Mouse (Mus musculus) mature B cell (primary cell): ENCODE results near the gene Ddah1.
"Not testable (repeated sequence)": the region's sequence is repeated elsewhere in the genome, so short reads cannot be mapped to it uniquely, and the experiment has no call there.

Source experiments
- in situ Hi-C: fragments of 300-500 bp; cut with MboI; formaldehyde crosslinking; loops from 2 replicates; pipeline ENCODE4 v1.14.3; 2019

Ddah1 gene

GRCm38 (mm10) chr3:145864033-145864712, 105.7 kb downstream of the Ddah1 start:
- in situ Hi-C loops, result no loop called here

- in situ Hi-C loops, result no loop called here
These were observed 106.3 kb downstream of the Ddah1 start for GRCm38 (mm10) chr3:145864713-145865233.

GRCm38 (mm10) chr3:145872680-145873079, 114.2 kb downstream of the Ddah1 start:
- in situ Hi-C loops, result no loop called here

- in situ Hi-C loops, result no loop called here
These were observed 114.8 kb downstream of the Ddah1 start for GRCm38 (mm10) chr3:145873271-145873670.

- in situ Hi-C loops, result no loop called here
These were observed 115.7 kb downstream of the Ddah1 start for GRCm38 (mm10) chr3:145874126-145874525.

GRCm38 (mm10) chr3:145876120-145876519, 117.6 kb downstream of the Ddah1 start:
- in situ Hi-C loops, result no loop called here

- in situ Hi-C loops, result not testable (repeated sequence)
These were observed 120.4 kb downstream of the Ddah1 start for GRCm38 (mm10) chr3:145878867-145879266.

- in situ Hi-C loops, result no loop called here
These were observed 121.9 kb downstream of the Ddah1 start for GRCm38 (mm10) chr3:145880335-145880734.

GRCm38 (mm10) chr3:145882076-145882874, 123.8 kb downstream of the Ddah1 start:
- in situ Hi-C loops, result no loop called here

- in situ Hi-C loops, result no loop called here
These were observed 124.8 kb downstream of the Ddah1 start for GRCm38 (mm10) chr3:145883233-145883632.

- in situ Hi-C loops, result no loop called here
These were observed 126.9 kb downstream of the Ddah1 start for GRCm38 (mm10) chr3:145885376-145885775.

GRCm38 (mm10) chr3:145885851-145886464, 127.5 kb downstream of the Ddah1 start:
- in situ Hi-C loops, result no loop called here

GRCm38 (mm10) chr3:145887430-145887971, 129.0 kb downstream of the Ddah1 start:
- in situ Hi-C loops, result no loop called here

GRCm38 (mm10) chr3:145890346-145891132, 132.1 kb downstream of the Ddah1 start:
- in situ Hi-C loops, result no loop called here

GRCm38 (mm10) chr3:145892451-145892850, 134.0 kb downstream of the Ddah1 start:
- in situ Hi-C loops, result no loop called here

- in situ Hi-C loops, result no loop called here
These were observed 135.7 kb downstream of the Ddah1 start for GRCm38 (mm10) chr3:145894131-145894530.

- in situ Hi-C loops, result no loop called here
These were observed 139.3 kb downstream of the Ddah1 start for GRCm38 (mm10) chr3:145897749-145898148.

- in situ Hi-C loops, result loop anchor here (25.0 kb wide), 2 partner anchors 313 to 912 kb away; partner anchors contain the start of genes Prkacb and Znhit6
These were observed 141.4 kb downstream of the Ddah1 start for GRCm38 (mm10) chr3:145899832-145900231.

- in situ Hi-C loops, result loop anchor here (25.0 kb wide), 2 partner anchors 316 to 909 kb away; partner anchors contain the start of genes Prkacb and Znhit6
These were observed 145.1 kb downstream of the Ddah1 start for GRCm38 (mm10) chr3:145903530-145903929.

- in situ Hi-C loops, result loop anchor here (25.0 kb wide), 2 partner anchors 318 to 907 kb away; partner anchors contain the start of genes Prkacb and Znhit6
These were observed 146.6 kb downstream of the Ddah1 start for GRCm38 (mm10) chr3:145904850-145905776.
